ENCODE assay signal across 22 mouse cellular contexts in genomic region chr1:58071509-58071908, GRCm38 (mm10). TPM values are rescaled to one million over a fixed set of nuclear protein-coding genes. Genes with fewer than 3 reads are reported as not detected.
"Had no signal": no experiment of that assay in that cellular context is flagged by ENCODE, and none has a peak within 500 bp of the region (broad histone marks: within the 10 kb centered on the region; RNA-seq: fewer than 3 reads in every experiment).

No protein-coding gene starts in this region.

- H3K4me2 ChIP-seq: lung, embryonic 14.5 days; midbrain, embryonic 12.5 days; neural tube, embryonic 13.5 days; neural tube, embryonic 15.5 days had no signal

- H3K4me1 ChIP-seq: neural tube, embryonic 13.5 days; neural tube, embryonic 15.5 days had no signal

- H3K9ac ChIP-seq: liver, embryonic 14.5 days; lung, embryonic 14.5 days; midbrain, embryonic 12.5 days; neural tube, embryonic 13.5 days; neural tube, embryonic 15.5 days had no signal

- H3K9me3 ChIP-seq: midbrain, embryonic 10.5 days; midbrain, embryonic 12.5 days; neural tube, embryonic 13.5 days; neural tube, embryonic 15.5 days had no signal

- H3K27me3 ChIP-seq: midbrain, embryonic 12.5 days; neural tube, embryonic 13.5 days; neural tube, embryonic 15.5 days had no signal

- DNase-seq: liver; lung, embryonic 14.5 days; midbrain, embryonic 14.5 days; retina, postnatal 1 day; right cerebral cortex, adult 18-20 months; right cerebral cortex, postnatal 25 days; right cerebral cortex, postnatal 4 days; spleen, adult 18-20 months; thymus, adult 18-20 months; thymus, postnatal 14 days; thymus, postnatal 36 days had no signal

- H3K27ac ChIP-seq: liver, embryonic 14.5 days; macrophage; midbrain, embryonic 10.5 days; midbrain, embryonic 12.5 days; neural tube, embryonic 13.5 days; neural tube, embryonic 15.5 days had no signal

- H3K4me3 ChIP-seq: midbrain, embryonic 10.5 days; midbrain, embryonic 12.5 days; myocyte; neural tube, embryonic 13.5 days; neural tube, embryonic 15.5 days had no signal

- H3K36me3 ChIP-seq: midbrain, embryonic 10.5 days; midbrain, embryonic 12.5 days; neural tube, embryonic 13.5 days; neural tube, embryonic 15.5 days had no signal

- ATAC-seq: midbrain, embryonic 16.5 days had no signal

RNA-seq across cellular contexts. Expression of gene Aox3, which starts 41.4 kb away (rescaled TPM):
- total RNA-seq: megakaryocyte progenitor cell, adult 5-6 weeks; megakaryocyte-erythroid progenitor cell, adult 5-6 weeks had no signal
- polyA plus RNA-seq: macrophage; myocyte; neural tube, embryonic 11.5 days had no signal

RNA-seq across cellular contexts. Expression of gene Aox1, which starts 41.8 kb away (rescaled TPM):
- total RNA-seq: megakaryocyte progenitor cell, adult 5-6 weeks; megakaryocyte-erythroid progenitor cell, adult 5-6 weeks had no signal
